Mouse (Mus musculus) frontal cortex, postnatal 25 days (tissue): Measurements from ENCODE around the gene Adamts14.

ENCODE experiments used
- DNase-seq, 2 experiments: peaks; one replicate each; pipeline ENCODE4 v3.0.0; 2022; ENCODE audit warnings: low spot score in 2 of 2

The Adamts14 gene

DNA sequence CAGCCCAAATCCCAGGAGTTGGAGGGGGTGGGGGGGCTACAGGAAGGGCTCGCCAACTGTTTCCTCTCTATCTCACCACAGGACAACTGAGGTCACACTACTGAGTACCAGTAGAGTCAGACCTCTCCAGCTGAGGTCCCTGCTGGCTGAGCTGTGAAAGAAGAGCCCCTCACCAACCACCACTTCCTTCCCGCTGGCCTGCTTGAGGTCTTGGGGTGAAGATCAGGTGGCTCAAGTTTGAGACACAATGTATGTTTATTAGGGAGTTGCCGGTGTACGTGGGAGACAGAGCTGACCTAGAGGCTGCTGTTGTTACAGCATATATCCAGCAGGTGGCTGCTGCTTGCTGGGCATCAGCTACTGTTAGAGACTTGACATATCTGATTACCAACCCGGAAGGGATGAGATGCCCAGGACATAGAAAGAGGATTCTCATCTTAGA is 2.5 kb upstream of the Adamts14 start:
- DNase-seq: no peak

- DNase-seq: no peak
These were observed 1.3 kb upstream of the Adamts14 start for GRCm38 (mm10) chr10:61274532-61274931.

- no peak for DNase-seq
These were observed 592 bp upstream of the Adamts14 start for GRCm38 (mm10) chr10:61273844-61274215.

GRCm38 (mm10) chr10:61272631-61273030 is 607 bp downstream of the Adamts14 start:
- DNase-seq: no peak

GRCm38 (mm10) chr10:61272089-61272626 is 1.1 kb downstream of the Adamts14 start:
- no peak for DNase-seq

GRCm38 (mm10) chr10:61267378-61267777 is 5.9 kb downstream of the Adamts14 start:
- no peak for DNase-seq

- DNase-seq: no peak
These were observed 9.6 kb downstream of the Adamts14 start for GRCm38 (mm10) chr10:61263606-61264005.

DNA sequence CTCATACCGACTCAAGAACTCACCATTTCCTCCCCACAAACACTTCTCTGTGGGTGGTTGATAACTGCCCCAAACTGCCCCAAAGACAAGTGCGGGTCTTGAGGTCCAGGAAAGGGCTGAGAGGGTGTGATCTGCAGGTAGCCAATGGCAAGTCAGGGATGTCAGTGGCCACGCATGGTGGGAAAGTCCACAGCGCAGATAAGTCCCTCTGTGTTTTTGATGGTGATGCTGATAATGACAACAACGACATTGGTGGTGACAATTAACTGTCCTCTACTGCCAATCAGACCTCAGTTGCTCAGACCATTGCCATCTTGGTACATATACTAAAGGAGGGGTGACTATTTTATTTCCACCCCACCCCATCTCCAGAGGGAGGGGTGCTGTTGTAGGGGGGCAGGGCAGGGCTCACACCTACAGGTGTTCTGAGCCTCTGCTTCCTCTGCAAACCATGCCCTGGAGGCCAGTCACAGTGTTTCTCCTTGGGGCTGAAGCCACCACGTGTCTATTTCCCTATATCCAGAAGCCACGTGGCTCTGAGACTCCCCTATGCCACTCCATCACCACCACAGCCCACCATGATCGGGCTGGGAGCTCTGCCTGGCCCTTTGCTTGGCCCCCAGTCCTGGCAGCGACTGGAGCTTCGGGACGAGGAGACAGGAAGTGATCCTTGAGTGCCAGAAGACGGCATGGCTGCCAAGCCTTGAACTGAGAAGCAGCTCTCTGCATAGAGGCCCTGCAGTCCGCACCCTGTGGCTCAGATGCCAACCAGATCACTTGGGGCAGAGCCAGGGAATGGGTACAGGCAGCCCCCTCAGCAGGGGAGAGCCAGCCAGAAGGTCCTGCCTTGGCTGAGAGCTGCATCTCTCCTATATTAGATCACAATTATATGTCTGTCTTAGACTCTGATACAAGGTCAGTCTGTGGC is 11.7 kb downstream of the Adamts14 start:
- DNase-seq: no peak

DNA sequence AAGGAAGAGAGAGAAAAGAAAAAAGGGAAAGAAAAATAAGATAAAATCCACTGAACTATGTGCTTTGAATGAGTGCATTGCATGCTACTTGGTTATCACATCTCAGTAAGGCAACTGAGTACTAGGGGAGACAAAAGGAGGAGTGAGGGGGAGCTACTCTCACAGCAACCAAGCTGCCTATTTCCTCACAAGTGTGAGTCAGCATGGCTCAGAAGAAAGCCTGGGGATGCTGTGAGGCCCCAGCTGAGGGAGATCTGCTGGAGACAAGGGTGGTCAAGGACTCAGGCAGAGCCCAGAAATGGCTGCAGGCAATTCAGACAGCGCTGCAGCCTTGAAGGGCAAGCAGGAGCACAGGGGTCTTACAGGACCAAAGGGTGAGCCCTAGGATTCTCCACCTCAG is 15.1 kb downstream of the Adamts14 start:
- DNase-seq: peak in 1 of 2 experiments; percentile 25

- DNase-seq: no peak
These were observed 16.6 kb downstream of the Adamts14 start for GRCm38 (mm10) chr10:61256665-61257064.

GRCm38 (mm10) chr10:61255190-61255589 is 18.0 kb downstream of the Adamts14 start:
- no peak for DNase-seq

DNA sequence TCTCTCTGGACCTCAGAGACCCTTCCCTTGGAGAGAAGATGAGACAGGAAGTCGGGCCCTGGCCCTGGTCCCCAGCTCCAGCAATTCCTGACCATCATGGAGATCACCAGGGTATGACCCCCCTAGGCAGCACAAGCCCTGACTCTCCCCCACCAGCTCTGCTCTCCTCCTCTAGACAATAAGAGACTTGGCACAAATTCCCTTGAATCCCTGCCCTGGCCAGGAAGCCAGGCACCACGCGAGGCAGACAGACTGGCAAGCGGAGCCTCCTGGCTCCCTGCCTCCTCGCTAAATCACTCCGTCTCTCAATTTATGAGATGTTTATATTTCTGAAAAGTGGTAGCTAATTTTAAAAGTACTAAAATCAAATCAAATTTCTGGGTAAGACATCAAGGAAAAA is 18.5 kb downstream of the Adamts14 start:
- no peak for DNase-seq

GRCm38 (mm10) chr10:61249951-61250350 is 23.3 kb downstream of the Adamts14 start:
- DNase-seq: no peak

DNA sequence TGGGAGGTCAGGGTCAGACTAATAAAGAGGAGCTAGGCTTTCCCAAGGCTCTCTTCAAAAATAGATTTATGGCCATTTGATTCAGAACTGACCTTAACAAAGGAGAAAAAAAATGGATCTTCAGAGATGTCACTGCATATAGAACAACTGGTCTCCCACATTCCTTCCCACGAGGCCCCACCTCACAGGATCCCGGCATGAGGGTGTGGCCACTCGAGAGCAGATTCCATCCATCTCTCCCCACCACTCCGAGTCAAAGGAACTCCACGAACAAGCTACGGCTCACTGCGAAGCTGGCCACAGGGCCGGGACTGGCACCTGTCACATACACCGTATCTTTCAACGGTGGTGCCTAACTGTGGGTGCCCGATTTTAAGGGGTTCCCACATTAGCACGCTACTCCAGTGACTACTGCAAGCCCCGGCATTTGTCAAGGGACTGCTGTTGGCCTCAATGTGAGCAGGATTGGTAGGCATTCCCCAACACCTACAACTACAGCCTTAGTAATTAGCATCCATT is 24.6 kb downstream of the Adamts14 start:
- no peak for DNase-seq

GRCm38 (mm10) chr10:61246288-61246687 is 26.9 kb downstream of the Adamts14 start:
- DNase-seq: peak; percentile 57 to 58

DNA sequence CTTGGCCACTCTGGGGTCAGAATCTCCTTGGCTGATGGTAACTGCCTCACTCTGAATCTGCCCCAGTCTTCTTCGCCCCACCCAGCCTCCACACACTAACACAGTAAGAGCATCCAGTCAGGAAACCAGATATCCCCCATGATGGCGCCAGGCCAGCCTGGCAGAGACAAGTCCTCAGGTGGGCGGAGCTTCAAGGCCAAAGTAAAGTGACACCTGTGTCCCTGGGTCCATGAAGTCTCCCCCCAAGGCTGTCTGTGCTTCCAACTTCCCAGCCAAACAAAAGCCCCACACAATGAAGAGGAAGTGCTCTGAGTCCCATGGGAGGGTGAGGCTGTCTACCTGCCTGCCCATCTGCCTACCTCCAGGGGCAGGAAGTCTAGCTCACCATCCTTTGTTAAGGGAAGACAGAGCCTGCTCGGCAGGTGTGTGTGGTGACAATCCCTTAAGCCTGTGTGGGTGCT is 31.2 kb downstream of the Adamts14 start:
- DNase-seq: no peak

- DNase-seq: no peak
These were observed 32.9 kb downstream of the Adamts14 start for GRCm38 (mm10) chr10:61240108-61240920.

DNA sequence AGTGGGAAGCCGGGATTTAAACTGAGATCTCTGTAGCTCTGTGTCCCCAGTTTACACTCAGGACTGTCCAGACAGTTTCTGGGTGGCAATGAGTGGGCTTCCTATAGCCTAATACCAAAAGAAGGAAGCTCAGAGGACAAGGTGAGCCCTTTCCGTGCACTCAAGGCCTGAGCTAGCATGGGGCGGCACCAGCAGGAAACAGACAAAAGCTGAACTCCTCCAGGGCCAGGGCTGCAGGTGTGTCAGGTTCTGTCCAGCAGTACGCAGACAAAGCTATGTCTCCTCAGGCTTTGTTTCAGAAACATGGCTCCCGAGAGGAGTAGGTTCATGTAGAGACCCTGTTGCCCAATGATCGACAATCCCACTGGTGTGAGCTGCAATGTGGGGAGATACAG is 35.9 kb downstream of the Adamts14 start:
- DNase-seq: no peak

DNA sequence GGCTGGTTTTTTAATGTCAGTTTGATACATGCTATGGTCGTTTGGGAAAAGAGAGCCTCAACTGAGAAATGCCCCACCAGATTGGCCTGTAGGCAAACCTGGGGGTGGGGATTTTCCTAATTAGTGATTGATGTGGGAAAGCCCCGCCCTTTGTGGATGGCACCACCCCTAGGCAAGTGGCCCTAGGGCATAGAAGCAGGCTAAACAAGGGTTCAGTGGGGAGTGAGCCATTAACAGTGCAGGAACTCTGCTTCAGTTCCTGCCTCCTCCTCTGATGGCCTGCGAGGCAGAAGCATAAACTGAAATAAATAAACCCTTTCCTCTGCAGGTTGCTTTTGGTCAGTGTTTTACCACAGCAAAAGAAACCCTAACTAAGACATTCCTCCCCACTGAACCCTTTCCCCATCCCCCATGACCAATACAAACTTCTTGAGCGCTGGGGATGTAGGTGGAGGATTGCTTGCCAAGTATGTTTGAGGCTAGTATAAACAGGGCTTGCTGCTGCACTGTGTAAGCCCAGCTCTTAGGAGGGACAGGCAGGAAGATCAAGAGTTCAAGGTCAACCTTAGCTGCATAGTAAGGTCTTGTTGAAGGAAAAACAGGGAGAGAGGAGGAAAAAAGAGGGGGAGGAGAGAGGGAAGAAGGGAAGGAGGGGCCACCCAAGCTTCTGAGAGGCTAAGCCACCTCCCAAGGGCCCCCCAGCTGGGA is 36.4 kb downstream of the Adamts14 start:
- no peak for DNase-seq

DNA sequence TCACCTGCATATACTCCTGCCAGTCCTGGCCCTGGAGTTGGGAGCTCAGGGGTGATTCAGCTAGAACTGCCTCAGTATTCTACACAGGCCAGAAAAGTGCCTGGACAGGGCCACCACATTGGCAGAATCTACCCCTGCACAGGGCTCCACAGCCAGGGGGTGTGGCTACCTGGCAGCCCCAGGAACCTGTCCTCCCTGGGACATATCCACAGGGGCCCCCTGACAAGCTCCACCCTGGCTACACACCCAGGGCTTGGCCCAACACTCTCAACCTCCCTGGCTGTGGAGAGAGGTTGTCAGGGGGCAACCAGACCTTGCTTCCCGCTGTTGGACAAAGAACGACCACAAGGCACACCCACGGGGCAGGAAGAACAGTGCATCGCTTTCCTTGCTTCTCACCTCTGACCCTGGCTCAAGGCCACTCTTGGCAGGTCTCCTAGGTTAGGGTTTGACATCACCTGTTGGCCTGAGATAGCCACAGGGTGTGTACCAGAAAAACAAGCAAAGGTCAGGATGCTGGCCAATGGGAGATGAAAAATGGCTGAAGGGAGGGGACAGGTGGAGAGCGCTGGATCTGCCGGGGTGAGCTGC is 37.5 kb downstream of the Adamts14 start:
- DNase-seq: no peak

GRCm38 (mm10) chr10:61234319-61234718 is 38.9 kb downstream of the Adamts14 start:
- DNase-seq: no peak
